14 mouse cellular contexts compared by ENCODE assay signal in the genomic region with DNA sequence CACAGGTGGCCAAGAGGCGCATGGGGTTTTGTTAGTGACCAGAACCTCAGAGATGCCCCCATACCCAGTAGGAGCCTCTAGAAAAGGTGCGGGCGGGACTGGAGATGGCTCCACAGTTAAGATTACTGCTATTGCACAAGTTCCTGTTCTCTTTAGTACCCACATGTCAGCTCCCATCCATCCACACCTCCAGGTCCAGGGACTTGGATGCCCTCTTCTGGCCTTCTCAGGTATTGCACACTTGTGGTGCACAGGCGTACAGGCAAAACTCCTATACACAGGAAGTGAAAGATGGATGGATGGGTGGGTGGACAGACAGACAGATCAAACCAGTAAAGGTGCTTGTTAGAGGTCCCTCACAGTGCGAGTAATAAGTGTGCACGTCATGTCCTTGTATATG. TPM values are rescaled to one million over a fixed set of nuclear protein-coding genes. Genes with fewer than 3 reads are reported as not detected.
A peak's percentile ranks its signal among the peaks of the same experiment; 100 is the strongest.
DNase-seq lines count a peak whose midpoint lies in the region; ATAC-seq and TF ChIP-seq lines count a peak whose summit lies in the region.
"Had no signal": no experiment of that assay in that cellular context is flagged by ENCODE, and none has a peak within 500 bp of the region (broad histone marks: within the 10 kb centered on the region; RNA-seq: fewer than 3 reads in every experiment).

No protein-coding gene starts in this region.

- no peaks in the 10 kb centered on the region for H3K36me3 ChIP-seq in kidney, adult 2 months (ENCODE audit: control insufficient read depth, insufficient read depth, low read length)
- peaks cover 92% of the 10 kb centered on the region for H3K36me3 ChIP-seq in kidney, embryonic 16.5 days (ENCODE audit: insufficient read depth, low read length)
- peaks cover 89 to 99% of the 10 kb centered on the region in 2 experiments for H3K36me3 ChIP-seq in CH12.LX (replicated peaks in 1 of 2; ENCODE audit: control insufficient read depth in 1 of 2, insufficient read depth in 1 of 2, low read length in 1 of 2)
- peaks cover 100% of the 10 kb centered on the region for H3K36me3 ChIP-seq in liver, embryonic 12.5 days

- 98% methylated on average over 6 of the region's 6 CpGs for WGBS in kidney, adult 2 months
- WGBS in kidney, embryonic 16.5 days = 98% methylated on average over 6 of the region's 6 CpGs
- WGBS in liver, embryonic 12.5 days (ENCODE audit: insufficient replicate concordance) = 85% methylated on average over 6 of the region's 6 CpGs

- no peak for TF ChIP-seq EP300 in CH12.LX (IDR thresholded peaks at IDR 0.05; ENCODE audit: low read length)

- no peak overlapping the region for H3K4me3 ChIP-seq in kidney, adult 2 months (ENCODE audit: insufficient read depth, low read depth, low read length)
- H3K4me3 ChIP-seq in kidney, embryonic 16.5 days (ENCODE audit: low read length) = no peak overlapping the region
- no peak overlapping the region for H3K4me3 ChIP-seq in CH12.LX (replicated peaks in 1 of 3; ENCODE audit: low read depth in 2 of 3, low read length in 2 of 3, poor library complexity in 1 of 3)
- no peak overlapping the region for H3K4me3 ChIP-seq in liver, embryonic 12.5 days
- H3K4me3 ChIP-seq: forebrain, embryonic 12.5 days; lung, embryonic 15.5 days had no signal

- in situ Hi-C loops in CH12.LX (cut with MboI; ENCODE audit: low pct_ligation_motif_present, low pct_unique_long_range_greater_than_20kb, low sequenced_read_pairs) = no loop called here

- TF ChIP-seq CTCF in kidney, adult 2 months (conservative IDR thresholded peaks at IDR 0.05; ENCODE audit: insufficient read depth, insufficient read length, low read depth, low read length) = 0 out of 2 replicates have a peak, but pooled peaks have one; percentile 23
- peak; percentile 33 to 57; a peak in 3 of 4 replicates for TF ChIP-seq CTCF in CH12.LX (conservative IDR thresholded peaks at IDR 0.05 in 1 of 2, IDR thresholded peaks at IDR 0.05 in 1 of 2; ENCODE audit: low read depth in 2 of 2, low read length in 2 of 2)

- no peak for TF ChIP-seq POLR2A in kidney, adult 2 months (IDR thresholded peaks at IDR 0.05; ENCODE audit: low read depth, low read length)
- no peak for TF ChIP-seq POLR2A in CH12.LX (IDR thresholded peaks at IDR 0.05; ENCODE audit: low read depth, low read length)

- no peak for DNase-seq in kidney, adult 2 months
- peak; percentile 50 for DNase-seq in 3T3-L1 (ENCODE audit: low read depth, low spot score)
- DNase-seq in CH12.LX (ENCODE audit: extremely low read depth) = peak; percentile 42
- DNase-seq in left cerebral cortex, adult 9 months (ENCODE audit: low spot score in 2 of 2) = no peak
- no peak for DNase-seq in heart, adult 9 months (ENCODE audit: low spot score in 2 of 2)
- no peak for DNase-seq in yolk sac, embryonic 10.5 days (ENCODE audit: low spot score)
- DNase-seq: layer of hippocampus, adult 9-11 months had no signal

- H3K27me3 ChIP-seq in kidney, adult 2 months (replicated peaks; ENCODE audit: control insufficient read depth, insufficient read depth, low read length) = no peaks in the 10 kb centered on the region
- H3K27me3 ChIP-seq in kidney, embryonic 16.5 days (ENCODE audit: insufficient read depth, low read length) = no peaks in the 10 kb centered on the region
- no peaks in the 10 kb centered on the region for H3K27me3 ChIP-seq in CH12.LX (replicated peaks)
- no peaks in the 10 kb centered on the region for H3K27me3 ChIP-seq in liver, embryonic 12.5 days (replicated peaks)
- H3K27me3 ChIP-seq: forebrain, embryonic 12.5 days; lung, embryonic 15.5 days had no signal

- H3K27ac ChIP-seq in kidney, adult 2 months (ENCODE audit: insufficient read depth, low read depth, low read length) = no peak overlapping the region
- H3K27ac ChIP-seq in kidney, embryonic 16.5 days (ENCODE audit: low read length) = no peak overlapping the region
- H3K27ac ChIP-seq in CH12.LX (ENCODE audit: insufficient read depth, low read depth) = no peak overlapping the region
- no peak overlapping the region for H3K27ac ChIP-seq in liver, embryonic 12.5 days
- H3K27ac ChIP-seq: forebrain, embryonic 12.5 days; lung, embryonic 15.5 days had no signal

- dilution Hi-C loops in CH12.LX (cut with MboI; ENCODE audit: extremely low pct_ligation_motif_present, extremely low pct_unique_long_range_greater_than_20kb, low sequenced_read_pairs) = no loop called here

- no peak overlapping the region for H3K9ac ChIP-seq in kidney, embryonic 16.5 days (replicated peaks; ENCODE audit: low read length)
- H3K9ac ChIP-seq in CH12.LX (ENCODE audit: insufficient read depth, low read depth) = no peak overlapping the region
- no peak overlapping the region for H3K9ac ChIP-seq in liver, embryonic 12.5 days
- H3K9ac ChIP-seq: forebrain, embryonic 12.5 days; lung, embryonic 15.5 days had no signal

- ATAC-seq in kidney, embryonic 16.5 days (ENCODE audit: low FRiP score, low TSS enrichment) = no peak
- ATAC-seq in liver, embryonic 12.5 days = peak; percentile 27; the same call in 1 of the 2 replicates
- ATAC-seq: inflammation-experienced regulatory T-cells, adult 6 months had no signal

- H3K4me2 ChIP-seq in kidney, embryonic 16.5 days (replicated peaks; ENCODE audit: low read depth, low read length) = no peak overlapping the region
- no peak overlapping the region for H3K4me2 ChIP-seq in CH12.LX (ENCODE audit: insufficient read depth, low read depth, poor library complexity, severe bottlenecking)
- no peak overlapping the region for H3K4me2 ChIP-seq in liver, embryonic 12.5 days
- H3K4me2 ChIP-seq: forebrain, embryonic 12.5 days; lung, embryonic 15.5 days had no signal

- no peaks in the 10 kb centered on the region for H3K4me1 ChIP-seq in kidney, adult 2 months (ENCODE audit: control insufficient read depth, insufficient read depth, low read length)
- no peaks in the 10 kb centered on the region for H3K4me1 ChIP-seq in kidney, embryonic 16.5 days (ENCODE audit: insufficient read depth, low read length)
- peaks cover 0 to 6% of the 10 kb centered on the region in 2 experiments; a peak in 2 of 4 replicates for H3K4me1 ChIP-seq in CH12.LX (ENCODE audit: control insufficient read depth in 1 of 2, insufficient read depth in 2 of 2)
- no peaks in the 10 kb centered on the region for H3K4me1 ChIP-seq in liver, embryonic 12.5 days
- H3K4me1 ChIP-seq: forebrain, embryonic 12.5 days; lung, embryonic 15.5 days had no signal

- H3K9me3 ChIP-seq in kidney, embryonic 16.5 days (ENCODE audit: low read length) = no peaks in the 10 kb centered on the region
- peaks cover 15% of the 10 kb centered on the region for H3K9me3 ChIP-seq in CH12.LX (replicated peaks; ENCODE audit: low read length)
- H3K9me3 ChIP-seq in liver, embryonic 12.5 days (replicated peaks) = 0 out of 2 replicates have a peak, but pooled peaks cover 7% of the 10 kb centered on the region
- H3K9me3 ChIP-seq: lung, embryonic 15.5 days had no signal

- TF ChIP-seq RAD21 in CH12.LX (IDR thresholded peaks at IDR 0.05; ENCODE audit: low read depth, low read length) = no peak

- peaks cover 80% of the 10 kb centered on the region for H3K79me2 ChIP-seq in CH12.LX (replicated peaks; ENCODE audit: control insufficient read depth, extremely low read depth, insufficient read depth, poor library complexity, severe bottlenecking)

TF ChIP-seq in CH12.LX, 34 proteins besides CTCF, POLR2A, EP300 and RAD21:
- TF ChIP-seq ZMIZ1 (IDR thresholded peaks at IDR 0.05; ENCODE audit: low read depth, low read length) (no peak), ZNF384 (IDR thresholded peaks at IDR 0.05; ENCODE audit: low read depth, low read length) (no peak), SMC3 (IDR thresholded peaks at IDR 0.05; ENCODE audit: low read depth, low read length) (no peak; the same call in 1 of the 2 replicates), BHLHE40 (IDR thresholded peaks at IDR 0.05; ENCODE audit: low read depth, low read length) (no peak), ETS1 (conservative IDR thresholded peaks at IDR 0.05; ENCODE audit: low read depth, low read length) (no peak), SIN3A (IDR thresholded peaks at IDR 0.05; ENCODE audit: low read length) (no peak), E2F4 (IDR thresholded peaks at IDR 0.05; ENCODE audit: insufficient replicate concordance, low read depth, low read length) (no peak), PAX5 (IDR thresholded peaks at IDR 0.05; ENCODE audit: low read length) (no peak), KAT2A (IDR thresholded peaks at IDR 0.05; ENCODE audit: insufficient replicate concordance, low read length) (no peak), HCFC1 (IDR thresholded peaks at IDR 0.05; ENCODE audit: low read depth, low read length) (no peak), MAZ (IDR thresholded peaks at IDR 0.05; ENCODE audit: low read depth, low read length) (no peak), USF1 (IDR thresholded peaks at IDR 0.05; ENCODE audit: low read depth, low read length) (no peak), MYC (IDR thresholded peaks at IDR 0.05; ENCODE audit: low read depth, low read length) (no peak)

RNA-seq across cellular contexts. Expression of gene Tfdp1, which starts 23.3 kb away (rescaled TPM):
- polyA plus RNA-seq in kidney, adult 2 months (2012; rRNA removed) = 26.3 and 26.6 TPM in 2 replicates
- 159 TPM in 2 replicates for polyA plus RNA-seq in kidney, embryonic 16.5 days (2015; fragmentation: Nextera tagmentation; extraction: Ambion mirVana)
- total RNA-seq in CH12.LX (2012; rRNA removed) (189 and 226 TPM in 2 replicates), CH12.LX (2014; rRNA removed) (338 and 351 TPM in 2 replicates)
- 288 and 301 TPM in 2 replicates for polyA plus RNA-seq in CH12.LX (2012; ENCODE audit: insufficient read length, low read depth)
- 172 and 174 TPM in 2 replicates for polyA plus RNA-seq in liver, embryonic 12.5 days (2016; fragmentation: Nextera tagmentation; extraction: Ambion mirVana)

RNA-seq across cellular contexts. Expression of gene Atp4b, which starts 34.8 kb away (rescaled TPM):
- 0.20 and 0.26 TPM in 2 replicates for polyA plus RNA-seq in kidney, adult 2 months (2012; rRNA removed)
- polyA plus RNA-seq in kidney, embryonic 16.5 days (2015; fragmentation: Nextera tagmentation; extraction: Ambion mirVana) = not detected in 2 replicates
- not detected in 2 replicates for total RNA-seq in CH12.LX (2012; rRNA removed)
- total RNA-seq in CH12.LX (2014; rRNA removed) = not detected in 2 replicates
- polyA plus RNA-seq in CH12.LX (2012; ENCODE audit: insufficient read length, low read depth) = not detected in 2 replicates
- polyA plus RNA-seq in liver, embryonic 12.5 days (2016; fragmentation: Nextera tagmentation; extraction: Ambion mirVana) = not detected in 2 replicates
- total RNA-seq: heart, adult 8-10 months had no signal
- polyA plus RNA-seq: cortical plate, adult 2 months; forebrain, embryonic 12.5 days; inflammation-experienced regulatory T-cells, adult 6 months; lung, embryonic 15.5 days had no signal

RNA-seq across cellular contexts. Expression of gene Grk1, which starts 43.0 kb away (rescaled TPM):
- polyA plus RNA-seq in kidney, adult 2 months (2012; rRNA removed) = 0.02 TPM in 1 of 2 replicates, not detected in the other
- polyA plus RNA-seq in kidney, embryonic 16.5 days (2015; fragmentation: Nextera tagmentation; extraction: Ambion mirVana) = not detected in 2 replicates
- not detected in 2 replicates for total RNA-seq in CH12.LX (2012; rRNA removed)
- total RNA-seq in CH12.LX (2014; rRNA removed) = not detected in 2 replicates
- not detected in 2 replicates for polyA plus RNA-seq in CH12.LX (2012; ENCODE audit: insufficient read length, low read depth)
- polyA plus RNA-seq in liver, embryonic 12.5 days (2016; fragmentation: Nextera tagmentation; extraction: Ambion mirVana) = not detected in 2 replicates
- total RNA-seq: heart, adult 8-10 months had no signal
- polyA plus RNA-seq: inflammation-experienced regulatory T-cells, adult 6 months; lung, embryonic 15.5 days had no signal

Comparison
In these comparisons a context has a peak if more than half of its experiments do, and no peak if none do; other contexts are left out.
1. DNase-seq: peak in 3T3-L1 (single experiment) and CH12.LX (single experiment); none in kidney, adult 2 months (single experiment), left cerebral cortex, adult 9 months (0 of 2), heart, adult 9 months (0 of 2) and yolk sac, embryonic 10.5 days (single experiment).